Mouse (Mus musculus): ENCODE measurements at regions not wholly inside any gene's neighbourhood (a gene's known extent, or its start where the extent isn't known, plus 50 kb on each side); places are given as distances from the start of the nearest gene placed in this dataset.
"Not testable (repeated sequence)": the region's sequence is repeated elsewhere in the genome, so short reads cannot be mapped to it uniquely, and the experiment has no call there.

- WGBS, result 59% methylated on average over 2 of the region's 2 CpGs
- H3K4me1 ChIP-seq (ENCODE audit: control insufficient read depth, insufficient read depth, low read length); DNase-seq: not testable (repeated sequence)
These were observed 121.0 kb downstream of the Rab10 start for GRCm38 (mm10) chr12:3188734-3189275.

GRCm38 (mm10) chr12:3188137-3188536, 121.6 kb downstream of the Rab10 start:
- H3K4me1 ChIP-seq (ENCODE audit: control insufficient read depth, insufficient read depth, low read length), result no peaks in the 10 kb centered on the region
- TF ChIP-seq POLR2A (IDR thresholded peaks at IDR 0.05; ENCODE audit: borderline replicate concordance, extremely low read depth, low read depth, low read length) (no peak), CTCF (IDR thresholded peaks at IDR 0.05; ENCODE audit: insufficient read depth, low read length) (no peak)
- no peak overlapping the region for H3K4me3 ChIP-seq (replicated peaks; ENCODE audit: extremely low read depth, low read depth, low read length)
- DNase-seq, result no peak

More at GRCm38 (mm10) chr12:3188734-3189275, 121.0 kb downstream of the Rab10 start:
- H3K4me3 ChIP-seq (replicated peaks; ENCODE audit: extremely low read depth, low read depth, low read length), result not testable (repeated sequence)

- no peaks in the 10 kb centered on the region for H3K4me1 ChIP-seq (ENCODE audit: control insufficient read depth, insufficient read depth, low read length)
- H3K4me3 ChIP-seq (replicated peaks; ENCODE audit: extremely low read depth, low read depth, low read length), result no peak overlapping the region
- no peak for DNase-seq
- TF ChIP-seq POLR2A (IDR thresholded peaks at IDR 0.05; ENCODE audit: borderline replicate concordance, extremely low read depth, low read depth, low read length), result no peak
- TF ChIP-seq CTCF (IDR thresholded peaks at IDR 0.05; ENCODE audit: insufficient read depth, low read length), result no peak
- WGBS, result 56% methylated on average over 2 of the region's 2 CpGs
These were observed 136.4 kb downstream of the Rab10 start for GRCm38 (mm10) chr12:3173325-3173724.

- H3K4me3 ChIP-seq (replicated peaks; ENCODE audit: extremely low read depth, low read depth, low read length); H3K4me1 ChIP-seq (ENCODE audit: control insufficient read depth, insufficient read depth, low read length); DNase-seq: not testable (repeated sequence)
- WGBS, result 55% methylated on average over 8 of the region's 8 CpGs
These were observed 140.0 kb downstream of the Rab10 start for GRCm38 (mm10) chr12:3169705-3170287.

- 64% methylated on average over 6 of the region's 6 CpGs for WGBS
These were observed 148.1 kb downstream of the Rab10 start for GRCm38 (mm10) chr12:3161666-3162065.

GRCm38 (mm10) chr12:3158771-3159170, 151.0 kb downstream of the Rab10 start:
- not testable (repeated sequence) for H3K4me3 ChIP-seq (replicated peaks; ENCODE audit: extremely low read depth, low read depth, low read length); DNase-seq; H3K4me1 ChIP-seq (ENCODE audit: control insufficient read depth, insufficient read depth, low read length)
- 43% methylated on average over 2 of the region's 2 CpGs for WGBS

More at GRCm38 (mm10) chr12:3161666-3162065, 148.1 kb downstream of the Rab10 start:
- not testable (repeated sequence) for H3K4me3 ChIP-seq (replicated peaks; ENCODE audit: extremely low read depth, low read depth, low read length); DNase-seq; H3K4me1 ChIP-seq (ENCODE audit: control insufficient read depth, insufficient read depth, low read length)

- H3K4me1 ChIP-seq (ENCODE audit: control insufficient read depth, insufficient read depth, low read length); H3K4me3 ChIP-seq (replicated peaks; ENCODE audit: extremely low read depth, low read depth, low read length); DNase-seq: not testable (repeated sequence)
- WGBS, result 45% methylated on average over 7 of the region's 7 CpGs
These were observed 156.1 kb downstream of the Rab10 start for GRCm38 (mm10) chr12:3153705-3154104.

- not testable (repeated sequence) for H3K4me3 ChIP-seq (replicated peaks; ENCODE audit: extremely low read depth, low read depth, low read length); DNase-seq; H3K4me1 ChIP-seq (ENCODE audit: control insufficient read depth, insufficient read depth, low read length)
These were observed 177.2 kb downstream of the Rab10 start for GRCm38 (mm10) chr12:3132553-3132952.

GRCm38 (mm10) chr12:3131149-3131751, 178.5 kb downstream of the Rab10 start:
- 63% methylated on average over 6 of the region's 6 CpGs for whole genome bisulfite sequencing
- H3K4me1 ChIP-seq (ENCODE audit: control insufficient read depth, insufficient read depth, low read length), result not testable (repeated sequence)

GRCm38 (mm10) chr12:3127336-3127735, 182.4 kb downstream of the Rab10 start:
- not testable (repeated sequence) for H3K4me3 ChIP-seq (replicated peaks; ENCODE audit: extremely low read depth, low read depth, low read length); DNase-seq; H3K4me1 ChIP-seq (ENCODE audit: control insufficient read depth, insufficient read depth, low read length)
- 58% methylated on average over 1 of the region's 1 CpGs for WGBS

More at GRCm38 (mm10) chr12:3131149-3131751, 178.5 kb downstream of the Rab10 start:
- H3K4me3 ChIP-seq (replicated peaks; ENCODE audit: extremely low read depth, low read depth, low read length); DNase-seq: not testable (repeated sequence)

GRCm38 (mm10) chr12:3124036-3124435, 185.7 kb downstream of the Rab10 start:
- TF ChIP-seq CTCF (IDR thresholded peaks at IDR 0.05; ENCODE audit: insufficient read depth, low read length) (no peak), POLR2A (IDR thresholded peaks at IDR 0.05; ENCODE audit: borderline replicate concordance, extremely low read depth, low read depth, low read length) (no peak)
- 40% methylated on average over 1 of the region's 1 CpGs for WGBS
- H3K4me3 ChIP-seq (replicated peaks; ENCODE audit: extremely low read depth, low read depth, low read length), result no peak overlapping the region
- no peak for DNase-seq
- no peaks in the 10 kb centered on the region for H3K4me1 ChIP-seq (ENCODE audit: control insufficient read depth, insufficient read depth, low read length)

- H3K4me3 ChIP-seq (replicated peaks; ENCODE audit: extremely low read depth, low read depth, low read length); DNase-seq; H3K4me1 ChIP-seq (ENCODE audit: control insufficient read depth, insufficient read depth, low read length): not testable (repeated sequence)
- WGBS, result 62% methylated on average over 11 of the region's 11 CpGs
These were observed 199.2 kb downstream of the Rab10 start for GRCm38 (mm10) chr12:3110589-3110988.

GRCm38 (mm10) chr12:3109671-3110070, 200.1 kb downstream of the Rab10 start:
- WGBS, result 78% methylated on average over 5 of the region's 5 CpGs
- peak; percentile 5 for DNase-seq
- H3K4me3 ChIP-seq (replicated peaks; ENCODE audit: extremely low read depth, low read depth, low read length); H3K4me1 ChIP-seq (ENCODE audit: control insufficient read depth, insufficient read depth, low read length): not testable (repeated sequence)

- DNase-seq; H3K4me1 ChIP-seq (ENCODE audit: control insufficient read depth, insufficient read depth, low read length); H3K4me3 ChIP-seq (replicated peaks; ENCODE audit: extremely low read depth, low read depth, low read length): not testable (repeated sequence)
- WGBS, result 59% methylated on average over 5 of the region's 5 CpGs
These were observed 207.8 kb downstream of the Rab10 start for GRCm38 (mm10) chr12:3101963-3102362.
